Mouse (Mus musculus) ovary, adult 10 weeks (tissue): ENCODE data around the gene Hist1h4k. TPM values are rescaled to one million over a fixed set of nuclear protein-coding genes. Genes with fewer than 3 reads are reported as not detected.

Experiments used
- polyA plus RNA-seq: library from polyadenylated mRNA; stranded (reverse); fragments of 350-450 nt; fragmentation: Illumina TruSeq; extraction: RNeasy Lipid Tissue Mini Kit (QIAGEN cat#74804); gene quantifications from one replicate; pipeline ENCODE4 v1.2.3, GENCODE M21; 2014

Gene Hist1h4k
- not detected for polyA plus RNA-seq

GRCm38 (mm10) chr13:21750159-21751017, at the start of gene Hist1h4k:
Hist1h4k (minus strand) TSS chr13:21750505.

GRCm38 (mm10) chr13:21786899-21787629, 36.8 kb upstream of the Hist1h4k start, which contains the start of the genes Hist1h2an and Hist1h2bp:
Hist1h2an (minus strand) TSS chr13:21787218.
Hist1h2bp (plus strand) TSS chr13:21787461.

GRCm38 (mm10) chr13:21783255-21783617, 32.9 kb upstream of the Hist1h4k start, which contains the start of gene Hist1h3i:
Hist1h3i (minus strand) TSS chr13:21783370.

GRCm38 (mm10) chr13:21779767-21780731, 29.7 kb upstream of the Hist1h4k start, which contains the start of gene Hist1h1b:
Hist1h1b (minus strand) TSS chr13:21780625.

DNA sequence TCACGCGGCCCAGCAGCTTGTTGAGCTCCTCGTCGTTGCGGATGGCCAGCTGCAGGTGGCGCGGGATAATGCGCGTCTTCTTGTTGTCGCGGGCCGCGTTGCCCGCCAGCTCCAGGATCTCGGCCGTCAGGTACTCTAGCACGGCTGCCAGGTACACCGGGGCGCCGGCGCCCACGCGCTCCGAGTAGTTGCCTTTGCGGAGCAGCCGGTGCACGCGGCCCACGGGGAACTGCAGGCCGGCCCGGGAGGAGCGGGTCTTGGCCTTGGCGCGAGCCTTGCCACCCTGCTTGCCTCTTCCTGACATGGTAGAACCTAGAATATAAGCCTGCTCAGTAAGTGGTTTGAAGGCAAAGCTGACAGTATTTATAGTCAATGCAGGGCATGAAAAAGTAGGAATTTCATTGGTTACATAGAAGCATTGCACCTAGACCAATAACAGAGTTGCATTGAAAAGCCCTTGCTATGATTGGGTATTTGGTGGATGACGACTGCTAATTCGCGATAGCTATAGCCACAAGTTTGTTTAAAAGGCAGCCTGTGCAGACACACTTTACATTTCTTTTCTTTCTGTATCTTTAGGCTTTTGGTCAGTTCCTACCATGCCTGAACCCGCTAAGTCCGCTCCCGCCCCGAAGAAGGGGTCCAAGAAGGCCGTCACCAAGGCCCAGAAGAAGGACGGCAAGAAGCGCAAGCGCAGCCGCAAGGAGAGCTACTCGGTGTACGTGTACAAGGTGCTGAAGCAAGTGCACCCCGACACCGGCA, 3.4 kb upstream of the Hist1h4k start, which contains the start of the genes Hist1h2ak and Hist1h2bn:
Gene Hist1h2ak (minus strand): TSS at position 304 of the 762 bp plus-strand sequence.
Gene Hist1h2bn (plus strand): TSS at position 600 of the 762 bp plus-strand sequence.

DNA sequence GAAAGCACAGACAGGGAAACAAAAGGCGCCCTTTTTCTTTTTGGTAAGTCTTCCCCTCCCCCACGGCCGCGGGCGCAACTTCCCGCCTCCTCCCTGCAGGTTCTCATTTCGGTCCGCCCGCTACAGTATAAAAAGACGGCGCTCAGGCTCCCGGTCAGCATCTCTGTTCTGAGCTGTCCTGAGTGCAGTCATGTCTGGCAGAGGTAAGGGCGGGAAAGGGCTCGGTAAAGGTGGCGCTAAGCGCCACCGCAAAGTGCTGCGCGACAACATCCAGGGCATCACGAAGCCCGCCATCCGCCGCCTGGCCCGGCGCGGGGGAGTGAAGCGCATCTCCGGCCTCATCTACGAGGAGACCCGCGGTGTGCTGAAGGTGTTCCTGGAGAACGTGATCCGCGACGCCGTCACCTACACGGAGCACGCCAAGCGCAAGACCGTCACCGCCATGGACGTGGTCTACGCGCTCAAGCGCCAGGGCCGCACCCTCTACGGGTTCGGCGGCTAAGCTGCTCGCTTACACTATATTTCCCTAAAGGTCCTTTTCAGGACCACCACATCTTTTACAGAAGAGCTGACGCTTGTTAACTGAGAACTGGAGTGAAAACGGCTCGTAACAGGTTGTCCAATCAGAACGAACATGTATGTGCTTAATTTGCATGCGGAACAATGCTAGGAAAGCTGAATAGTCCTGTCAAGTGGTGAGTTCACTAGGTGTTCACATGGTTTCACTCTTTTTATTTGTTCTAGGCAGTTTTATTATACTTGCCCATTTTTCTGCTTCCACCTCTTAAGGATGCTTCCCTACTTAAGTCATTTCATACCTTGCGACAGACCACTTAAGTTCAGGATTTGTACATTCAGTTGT, 15.2 kb downstream of the Hist1h4k start, which contains the start of gene Hist1h4j:
Gene Hist1h4j (plus strand): TSS at position 159 of the 862 bp plus-strand sequence.

GRCm38 (mm10) chr13:21721757-21722372, 28.4 kb downstream of the Hist1h4k start, which contains the start of gene Hist1h2bm:
Hist1h2bm (plus strand) TSS chr13:21722044.

GRCm38 (mm10) chr13:21717397-21718357, 32.6 kb downstream of the Hist1h4k start, which contains the start of gene Hist1h3h:
Hist1h3h (plus strand) TSS chr13:21717659.

DNA sequence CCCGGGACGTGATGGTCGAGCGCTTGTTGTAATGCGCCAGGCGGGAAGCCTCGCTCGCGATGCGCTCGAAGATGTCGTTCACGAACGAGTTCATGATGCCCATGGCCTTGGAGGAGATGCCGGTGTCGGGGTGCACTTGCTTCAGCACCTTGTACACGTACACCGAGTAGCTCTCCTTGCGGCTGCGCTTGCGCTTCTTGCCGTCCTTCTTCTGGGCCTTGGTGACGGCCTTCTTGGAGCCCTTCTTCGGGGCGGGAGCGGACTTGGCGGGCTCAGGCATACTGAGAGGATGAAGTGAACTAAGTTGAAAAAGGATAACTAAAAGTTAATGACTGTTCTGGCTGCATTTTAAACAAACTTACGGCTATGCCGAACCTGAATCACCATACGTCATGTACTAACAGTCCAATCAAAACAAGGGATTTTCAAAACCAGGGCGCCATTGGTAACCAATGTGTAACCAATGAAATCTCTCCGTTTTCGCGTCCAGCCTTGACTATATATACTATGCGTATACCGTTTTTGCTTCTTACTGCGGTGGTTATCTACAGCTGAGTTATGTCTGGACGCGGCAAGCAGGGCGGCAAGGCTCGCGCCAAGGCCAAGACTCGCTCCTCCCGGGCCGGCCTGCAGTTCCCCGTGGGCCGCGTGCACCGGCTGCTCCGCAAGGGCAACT, 34.3 kb downstream of the Hist1h4k start, which contains the start of the genes Hist1h2bl and Hist1h2ai:
Gene Hist1h2bl (minus strand): TSS at position 280 of the 676 bp plus-strand sequence.
Gene Hist1h2ai (plus strand): TSS at position 559 of the 676 bp plus-strand sequence.

Other genes with a start within 250 kb of the Hist1h4k start
- gene Gm11273, start 249.1 kb downstream of the Hist1h4k start, polyA plus RNA-seq, result not detected
- gene Zkscan8, start 219.4 kb downstream of the Hist1h4k start, polyA plus RNA-seq, result 69.8 TPM
- not detected for gene Olfr1366, start 207.7 kb downstream of the Hist1h4k start, polyA plus RNA-seq
- gene Olfr1535, start 190.6 kb downstream of the Hist1h4k start, polyA plus RNA-seq, result not detected
- gene Olfr1364, start 168.7 kb downstream of the Hist1h4k start, polyA plus RNA-seq, result not detected
- not detected for gene Olfr1362, start 136.5 kb downstream of the Hist1h4k start, polyA plus RNA-seq
- gene Olfr11, start 108.0 kb downstream of the Hist1h4k start, polyA plus RNA-seq, result not detected
- gene Olfr1361, start 87.1 kb downstream of the Hist1h4k start, polyA plus RNA-seq, result not detected
- gene Olfr1360, start 73.1 kb downstream of the Hist1h4k start, polyA plus RNA-seq, result not detected
- gene Olfr1359, start 52.4 kb downstream of the Hist1h4k start, polyA plus RNA-seq, result not detected
- gene Hist1h2bl, start 34.4 kb downstream of the Hist1h4k start, polyA plus RNA-seq, result not detected
- not detected for gene Hist1h2ai, start 34.1 kb downstream of the Hist1h4k start, polyA plus RNA-seq
- gene Hist1h3h, start 32.8 kb downstream of the Hist1h4k start, polyA plus RNA-seq, result not detected
- gene Hist1h2bm, start 28.5 kb downstream of the Hist1h4k start, polyA plus RNA-seq, result not detected
- gene Hist1h4j, start 15.4 kb downstream of the Hist1h4k start, polyA plus RNA-seq, result not detected
- gene Hist1h2ak, start 3.3 kb upstream of the Hist1h4k start, polyA plus RNA-seq, result not detected
- gene Hist1h2bn, start 3.6 kb upstream of the Hist1h4k start, polyA plus RNA-seq, result not detected
- not detected for gene Hist1h1b, start 30.1 kb upstream of the Hist1h4k start, polyA plus RNA-seq
- gene Hist1h3i, start 32.9 kb upstream of the Hist1h4k start, polyA plus RNA-seq, result not detected
- gene Hist1h2an, start 36.7 kb upstream of the Hist1h4k start, polyA plus RNA-seq, result not detected
- gene Hist1h2bp, start 37.0 kb upstream of the Hist1h4k start, polyA plus RNA-seq, result not detected
- not detected for gene Hist1h2bq, start 59.7 kb upstream of the Hist1h4k start, polyA plus RNA-seq
- gene Hist1h2ao, start 60.0 kb upstream of the Hist1h4k start, polyA plus RNA-seq, result not detected
- gene Hist1h4m, start 61.2 kb upstream of the Hist1h4k start, polyA plus RNA-seq, result not detected
- gene Hist1h4n, start 81.7 kb upstream of the Hist1h4k start, polyA plus RNA-seq, result not detected
- not detected for gene Hist1h2ap, start 83.0 kb upstream of the Hist1h4k start, polyA plus RNA-seq
- 0.54 TPM for gene Hist1h2br, start 83.2 kb upstream of the Hist1h4k start, polyA plus RNA-seq
- 18.4 TPM for gene Zfp184, start 194.6 kb upstream of the Hist1h4k start, polyA plus RNA-seq
- gene Pom121l2, start 230.7 kb upstream of the Hist1h4k start, polyA plus RNA-seq, result not detected